Mouse (Mus musculus) neural tube, embryonic 12.5 days (tissue): ENCODE measurements around the gene Naa16. TPM values are rescaled to one million over a fixed set of nuclear protein-coding genes. Genes with fewer than 3 reads are reported as not detected.

Source experiments
- ATAC-seq: fragments of 200-750 bp; cut with Nextera tagmentation; 2 replicates; pipeline ENCODE4 v1.8.0; 2017; ENCODE audit warnings: low read depth, mild to moderate bottlenecking, moderate TSS enrichment, moderate library complexity; ENCODE audit not compliant: low FRiP score
- H3K27ac ChIP-seq: fragments of 300-500 bp; sonication (generic); 2 replicates; pipeline ENCODE4 v1.5.1; 2016
- H3K27me3 ChIP-seq: fragments of 300-500 bp; sonication (generic); replicated peaks from 2 replicates; pipeline ENCODE4 v1.6.1; 2016; ENCODE audit warnings: mild to moderate bottlenecking
- H3K36me3 ChIP-seq: fragments of 300-500 bp; sonication (generic); 2 replicates; pipeline ENCODE4 v1.6.1; 2016; ENCODE audit warnings: mild to moderate bottlenecking
- H3K4me1 ChIP-seq: fragments of 300-500 bp; sonication (generic); 2 replicates; pipeline ENCODE4 v1.6.1; 2016
- H3K4me2 ChIP-seq: fragments of 300-500 bp; sonication (generic); replicated peaks from 2 replicates; pipeline ENCODE4 v1.6.1; 2016; ENCODE audit warnings: mild to moderate bottlenecking
- H3K4me3 ChIP-seq: fragments of 300-500 bp; sonication (generic); 2 replicates; pipeline ENCODE4 v1.5.1; 2016
- H3K9ac ChIP-seq: fragments of 300-500 bp; sonication (generic); 2 replicates; pipeline ENCODE4 v1.6.1; 2016; ENCODE audit warnings: mild to moderate bottlenecking
- H3K9me3 ChIP-seq: fragments of 300-500 bp; sonication (generic); 2 replicates; pipeline ENCODE4 v1.6.1; 2016; ENCODE audit warnings: mild to moderate bottlenecking
- WGBS: fragments of 180-500 bp; shearing (Covaris S2); methylation state at CpG from one replicate; pipeline ENCODE4 v1.1.7; 2016; 5-methylcytosine and 5-hydroxymethylcytosine counted together
- polyA plus RNA-seq: library from polyadenylated mRNA; unstranded; fragments of >200 nt; fragmentation: Nextera tagmentation; extraction: Ambion mirVana; gene quantifications from 2 replicates; pipeline ENCODE4 v1.2.1, GENCODE M21; 2016

Gene Naa16
- polyA plus RNA-seq, 1 experiment from 2014 or later: 31.6 TPM

- Histone ChIP-seq H3K36me3 (no peaks in the 10 kb centered on the region), H3K4me3 (no peak overlapping the region), H3K27ac (no peak overlapping the region), H3K9me3 (no peaks in the 10 kb centered on the region), H3K27me3 (no peaks in the 10 kb centered on the region), H3K4me1 (peaks cover 15% of the 10 kb centered on the region), H3K4me2 (no peak overlapping the region), H3K9ac (no peak overlapping the region)
- no peak for ATAC-seq
- 72% methylated on average over 1 of the region's 1 CpGs for WGBS
Measured at GRCm38 (mm10) chr14:79393289-79393688, 2.7 kb upstream of the Naa16 start.

DNA sequence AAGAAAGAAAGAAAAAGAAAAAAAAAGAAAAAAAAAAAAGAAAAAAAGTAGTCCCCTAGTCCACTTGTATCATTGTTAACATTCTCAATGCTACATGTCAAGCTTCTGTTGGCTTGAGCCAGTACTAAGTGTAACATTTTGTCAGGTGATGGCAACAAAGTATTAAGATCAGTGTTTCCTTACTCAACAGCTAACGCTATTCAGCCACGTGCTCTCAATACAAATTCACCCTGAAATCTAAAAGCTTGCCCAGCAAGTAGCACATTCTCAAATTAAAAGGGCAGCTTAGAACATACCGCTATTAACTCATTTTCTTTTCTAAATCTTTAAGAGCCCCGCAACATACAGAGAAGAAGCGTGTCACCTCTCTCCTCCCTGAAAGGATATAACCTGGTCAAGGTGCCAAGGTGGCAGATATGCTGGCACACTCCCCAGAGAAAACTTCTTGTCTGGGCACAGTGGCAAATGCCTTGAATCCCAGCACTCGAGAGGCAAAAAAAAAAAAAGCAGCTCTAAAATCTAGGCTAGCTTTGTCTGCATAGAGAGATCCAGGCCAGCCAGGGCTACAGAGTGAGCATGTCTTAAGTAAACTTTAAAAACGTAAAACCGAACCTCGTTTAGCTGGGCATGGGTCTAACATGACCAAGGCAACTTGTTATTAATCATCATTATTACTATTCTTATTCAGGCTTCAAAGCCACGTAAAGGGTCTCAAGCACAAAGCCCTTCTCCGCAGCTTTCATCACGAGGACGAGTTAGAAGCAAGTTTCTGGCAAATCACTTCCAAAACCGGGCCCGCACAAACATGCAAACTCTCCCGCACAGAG, 927 bp downstream of the Naa16 start:
- H3K27ac ChIP-seq: peak overlapping the region; percentile 93
- peaks cover 12% of the 10 kb centered on the region for H3K4me1 ChIP-seq
- H3K27me3 ChIP-seq: no peaks in the 10 kb centered on the region
- no peaks in the 10 kb centered on the region for H3K36me3 ChIP-seq
- peak overlapping the region; percentile 75 for H3K4me3 ChIP-seq
- peak; percentile 12 for ATAC-seq
- H3K9me3 ChIP-seq: no peaks in the 10 kb centered on the region
- H3K9ac ChIP-seq: peak overlapping the region; percentile 77
- 2% methylated on average over 16 of the region's 16 CpGs for WGBS
- H3K4me2 ChIP-seq: peak overlapping the region; percentile 74

DNA sequence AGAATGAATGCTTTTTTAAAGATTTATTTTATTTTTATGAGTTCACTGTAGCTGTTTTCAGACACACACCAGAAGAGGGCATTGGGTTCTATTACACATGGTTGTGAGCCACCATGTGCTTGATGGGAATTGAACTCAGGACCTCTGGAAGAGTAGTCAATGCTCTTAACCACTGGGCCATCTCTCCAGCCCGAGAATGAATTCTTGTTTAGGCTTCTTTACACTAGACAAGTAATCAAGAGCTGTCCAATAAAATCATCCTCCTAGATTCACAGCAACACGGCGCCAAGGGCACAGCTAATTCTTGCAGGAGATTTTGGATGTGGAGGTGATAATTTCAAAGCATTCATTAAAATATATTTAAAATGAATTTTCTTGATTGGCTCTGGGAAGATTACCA, 2.3 kb downstream of the Naa16 start:
- Histone ChIP-seq H3K36me3 (no peaks in the 10 kb centered on the region), H3K27me3 (no peaks in the 10 kb centered on the region), H3K9ac (no peak overlapping the region), H3K4me1 (peaks cover 12% of the 10 kb centered on the region), H3K4me3 (no peak overlapping the region), H3K9me3 (no peaks in the 10 kb centered on the region), H3K27ac (no peak overlapping the region), H3K4me2 (no peak overlapping the region)
- WGBS: 98% methylated on average over 3 of the region's 3 CpGs
- ATAC-seq: no peak

GRCm38 (mm10) chr14:79383120-79383519, 7.5 kb downstream of the Naa16 start:
- no peak overlapping the region for H3K9ac ChIP-seq
- no peaks in the 10 kb centered on the region for H3K9me3 ChIP-seq
- H3K4me2 ChIP-seq: no peak overlapping the region
- no peak overlapping the region for H3K27ac ChIP-seq
- H3K4me3 ChIP-seq: no peak overlapping the region
- WGBS: 96% methylated on average over 7 of the region's 7 CpGs
- peaks cover 12% of the 10 kb centered on the region for H3K36me3 ChIP-seq
- no peaks in the 10 kb centered on the region for H3K4me1 ChIP-seq
- no peak for ATAC-seq
- H3K27me3 ChIP-seq: no peaks in the 10 kb centered on the region

DNA sequence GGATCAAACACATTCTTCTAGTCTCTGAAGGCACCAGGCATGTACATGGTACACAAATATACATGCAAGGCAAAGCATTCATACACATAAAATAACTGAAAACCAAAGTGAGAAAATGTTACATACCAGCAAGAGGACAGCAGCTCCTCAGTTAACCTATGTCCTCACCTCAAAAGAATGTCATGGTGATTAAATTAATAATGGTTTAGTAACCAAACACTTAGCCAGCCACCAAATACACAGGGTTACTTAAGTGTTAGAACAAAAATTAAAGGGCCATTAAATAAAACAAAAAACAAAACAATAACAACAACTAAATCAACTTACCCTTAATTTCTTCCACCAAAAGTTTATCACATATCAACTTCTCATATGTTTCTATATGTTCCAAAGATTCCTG, 13.5 kb downstream of the Naa16 start:
- no peak overlapping the region for H3K9ac ChIP-seq
- H3K4me3 ChIP-seq: no peak overlapping the region
- no peak for ATAC-seq
- peaks cover 18% of the 10 kb centered on the region for H3K36me3 ChIP-seq
- no peak overlapping the region for H3K27ac ChIP-seq
- no peaks in the 10 kb centered on the region for H3K4me1 ChIP-seq
- H3K4me2 ChIP-seq: no peak overlapping the region
- no peaks in the 10 kb centered on the region for H3K27me3 ChIP-seq
- no peaks in the 10 kb centered on the region for H3K9me3 ChIP-seq

DNA sequence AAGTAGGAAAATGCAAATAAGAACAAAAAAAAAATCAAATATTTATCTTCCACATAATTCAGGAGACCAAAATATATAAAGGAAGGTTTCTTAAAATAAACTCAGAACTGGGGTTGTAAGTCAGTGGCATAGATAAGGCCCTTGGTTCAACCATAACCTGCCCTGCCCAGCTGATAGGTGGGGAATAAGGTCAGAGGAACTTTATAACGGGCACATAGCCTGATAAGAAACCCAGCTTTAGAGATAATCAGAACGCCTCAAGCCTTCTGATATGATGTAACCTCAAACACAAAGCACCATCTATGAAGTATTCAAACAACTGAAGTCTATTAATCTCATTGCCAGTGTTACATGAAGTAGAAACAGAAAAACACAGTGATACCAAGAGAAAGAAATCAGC, 32.5 kb downstream of the Naa16 start:
- H3K4me3 ChIP-seq: no peak overlapping the region
- no peak overlapping the region for H3K9ac ChIP-seq
- H3K27ac ChIP-seq: no peak overlapping the region
- 90% methylated on average over 2 of the region's 2 CpGs for WGBS
- no peak overlapping the region for H3K4me2 ChIP-seq
- ATAC-seq: no peak
- H3K27me3 ChIP-seq: no peaks in the 10 kb centered on the region
- peaks cover 28% of the 10 kb centered on the region for H3K36me3 ChIP-seq
- H3K4me1 ChIP-seq: no peaks in the 10 kb centered on the region
- no peaks in the 10 kb centered on the region for H3K9me3 ChIP-seq

GRCm38 (mm10) chr14:79346384-79346783, 44.2 kb downstream of the Naa16 start:
- Histone ChIP-seq H3K36me3 (peaks cover 30% of the 10 kb centered on the region), H3K9ac (no peak overlapping the region), H3K4me1 (no peaks in the 10 kb centered on the region), H3K27me3 (no peaks in the 10 kb centered on the region), H3K9me3 (no peaks in the 10 kb centered on the region), H3K27ac (no peak overlapping the region), H3K4me3 (no peak overlapping the region), H3K4me2 (no peak overlapping the region)
- no peak for ATAC-seq
- 95% methylated on average over 3 of the region's 3 CpGs for WGBS

- Histone ChIP-seq H3K36me3 (peaks cover 36% of the 10 kb centered on the region), H3K9ac (no peak overlapping the region), H3K4me1 (0 out of 2 replicates have a peak, but pooled peaks cover 7% of the 10 kb centered on the region), H3K27ac (no peak overlapping the region), H3K4me2 (no peak overlapping the region), H3K4me3 (no peak overlapping the region), H3K27me3 (no peaks in the 10 kb centered on the region), H3K9me3 (no peaks in the 10 kb centered on the region)
- ATAC-seq: no peak
- WGBS: 93% methylated on average over 3 of the region's 3 CpGs
Measured at GRCm38 (mm10) chr14:79335613-79336012, 55.0 kb downstream of the Naa16 start.

DNA sequence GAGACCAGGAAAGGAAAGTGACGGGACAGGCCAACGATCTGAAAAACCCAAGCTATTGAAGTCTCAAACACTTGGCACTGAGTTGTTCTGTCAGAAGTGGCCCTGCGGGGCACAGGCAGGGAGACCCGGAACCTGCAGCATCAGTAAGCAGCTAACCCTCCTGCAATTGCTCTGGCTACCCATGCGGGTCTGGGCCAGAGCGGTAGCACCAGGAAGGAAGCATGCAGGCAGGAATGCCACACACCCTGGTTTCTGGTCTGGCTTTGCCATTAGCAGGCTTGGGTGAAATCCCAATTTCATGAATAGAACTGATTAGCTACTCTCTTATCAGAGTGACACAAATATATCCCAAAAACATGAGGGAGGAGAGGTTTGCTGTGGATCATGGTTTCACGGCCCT, 58.6 kb downstream of the Naa16 start:
- ATAC-seq: no peak
- no peaks in the 10 kb centered on the region for H3K9me3 ChIP-seq
- H3K27me3 ChIP-seq: no peaks in the 10 kb centered on the region
- 0 out of 2 replicates have a peak, but pooled peaks cover 7% of the 10 kb centered on the region for H3K4me1 ChIP-seq
- no peak overlapping the region for H3K9ac ChIP-seq
- no peak overlapping the region for H3K27ac ChIP-seq
- 74% methylated on average over 7 of the region's 7 CpGs for WGBS
- H3K4me3 ChIP-seq: no peak overlapping the region
- no peak overlapping the region for H3K4me2 ChIP-seq
- H3K36me3 ChIP-seq: peaks cover 17% of the 10 kb centered on the region

GRCm38 (mm10) chr14:79330944-79331561, 59.5 kb downstream of the Naa16 start:
- Histone ChIP-seq H3K9me3 (no peaks in the 10 kb centered on the region), H3K4me2 (peak overlapping the region; percentile 31), H3K27ac (no peak overlapping the region), H3K36me3 (peaks cover 8% of the 10 kb centered on the region), H3K27me3 (no peaks in the 10 kb centered on the region), H3K4me1 (0 out of 2 replicates have a peak, but pooled peaks cover 7% of the 10 kb centered on the region), H3K4me3 (no peak overlapping the region), H3K9ac (no peak overlapping the region)
- 48% methylated on average over 16 of the region's 16 CpGs for WGBS
- 0 out of 2 replicates have a peak, but pooled peaks have one; percentile 50 for ATAC-seq

DNA sequence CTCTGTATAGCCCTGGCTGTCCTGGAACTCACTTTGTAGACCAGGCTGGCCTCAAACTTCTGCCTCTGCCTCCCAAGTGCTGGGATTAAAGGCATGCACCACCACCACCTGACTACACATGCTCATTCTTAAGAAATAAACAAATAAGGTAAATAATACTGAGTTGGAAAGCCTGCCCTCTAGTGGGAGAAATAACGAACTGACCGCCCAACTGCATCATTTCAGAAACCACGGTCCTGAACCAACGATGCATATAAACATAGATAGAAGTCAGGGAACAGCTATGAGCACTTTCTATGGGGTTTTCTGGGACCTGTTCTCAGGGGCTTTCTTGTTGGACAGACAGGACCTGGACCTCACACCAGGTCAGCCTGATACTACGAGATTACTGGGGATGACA, 63.5 kb downstream of the Naa16 start:
- WGBS: 33% methylated on average over 5 of the region's 5 CpGs
- no peak overlapping the region for H3K4me3 ChIP-seq
- H3K27ac ChIP-seq: no peak overlapping the region
- no peak overlapping the region for H3K9ac ChIP-seq
- no peak for ATAC-seq
- no peaks in the 10 kb centered on the region for H3K27me3 ChIP-seq
- no peaks in the 10 kb centered on the region for H3K9me3 ChIP-seq
- no peaks in the 10 kb centered on the region for H3K36me3 ChIP-seq
- 0 out of 2 replicates have a peak, but pooled peaks cover 7% of the 10 kb centered on the region for H3K4me1 ChIP-seq
- no peak overlapping the region for H3K4me2 ChIP-seq

DNA sequence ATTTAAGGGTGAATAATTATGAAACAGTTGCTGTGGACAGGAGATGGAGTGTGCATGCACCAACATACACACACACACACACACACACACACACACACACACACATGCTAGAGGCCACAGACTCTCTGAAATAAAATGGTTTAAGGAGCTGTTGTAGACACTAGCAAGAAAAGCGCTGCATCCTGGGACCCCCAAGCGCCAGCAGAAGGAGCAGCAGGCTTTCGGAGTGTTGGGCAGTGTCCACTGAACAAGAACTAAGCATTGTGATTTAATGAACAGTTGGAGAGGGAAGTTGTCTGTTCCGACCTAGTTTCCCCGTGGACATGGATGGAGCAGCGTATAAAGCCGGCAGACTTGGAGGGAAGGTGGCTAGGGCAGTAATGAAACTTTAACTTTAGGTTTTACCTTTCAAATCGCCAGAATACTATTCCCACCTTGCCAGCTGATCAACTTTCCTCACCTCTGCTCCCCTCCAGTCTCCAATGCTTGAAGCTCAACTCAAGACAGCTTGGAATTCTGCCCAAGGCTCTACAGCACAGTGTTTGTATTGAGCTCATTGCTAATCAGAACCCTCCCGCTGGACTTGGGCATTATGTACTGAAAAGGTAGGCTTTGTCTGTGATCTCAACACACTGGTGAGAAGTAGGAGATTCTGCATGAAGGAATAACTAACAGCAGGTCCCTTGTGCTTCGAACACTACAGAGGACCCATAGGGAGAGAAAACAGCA, 66.3 kb downstream of the Naa16 start:
- Histone ChIP-seq H3K36me3 (no peaks in the 10 kb centered on the region), H3K4me3 (no peak overlapping the region), H3K4me1 (no peaks in the 10 kb centered on the region), H3K4me2 (no peak overlapping the region), H3K27me3 (no peaks in the 10 kb centered on the region), H3K9ac (no peak overlapping the region), H3K27ac (no peak overlapping the region), H3K9me3 (no peaks in the 10 kb centered on the region)
- no peak for ATAC-seq
- 87% methylated on average over 10 of the region's 10 CpGs for WGBS
